Mouse (Mus musculus) G1E (cell line): ENCODE results near the gene Plpp7.

Experiments
- CTCF ChIP-seq: IDR thresholded peaks from 2 replicates; pipeline ENCODE4 v1.5.1; 2012; ENCODE audit warnings: low read depth, low read length, inconsistent platforms, mixed read lengths
- GATA1 ChIP-seq: IDR thresholded peaks from 2 replicates; pipeline ENCODE4 v1.6.1; 2012; ENCODE audit warnings: borderline replicate concordance, low read length, inconsistent platforms, mixed read lengths
- POLR2AphosphoS5 ChIP-seq: IDR thresholded peaks from 2 replicates; pipeline ENCODE4 v1.6.1; 2012; ENCODE audit warnings: low read depth, low read length, inconsistent platforms; ENCODE audit not compliant: insufficient replicate concordance
- TAL1 ChIP-seq: conservative IDR thresholded peaks from 2 replicates; pipeline ENCODE4 v1.6.1; 2012; ENCODE audit warnings: low read depth, low read length, inconsistent platforms, mixed read lengths

DNA sequence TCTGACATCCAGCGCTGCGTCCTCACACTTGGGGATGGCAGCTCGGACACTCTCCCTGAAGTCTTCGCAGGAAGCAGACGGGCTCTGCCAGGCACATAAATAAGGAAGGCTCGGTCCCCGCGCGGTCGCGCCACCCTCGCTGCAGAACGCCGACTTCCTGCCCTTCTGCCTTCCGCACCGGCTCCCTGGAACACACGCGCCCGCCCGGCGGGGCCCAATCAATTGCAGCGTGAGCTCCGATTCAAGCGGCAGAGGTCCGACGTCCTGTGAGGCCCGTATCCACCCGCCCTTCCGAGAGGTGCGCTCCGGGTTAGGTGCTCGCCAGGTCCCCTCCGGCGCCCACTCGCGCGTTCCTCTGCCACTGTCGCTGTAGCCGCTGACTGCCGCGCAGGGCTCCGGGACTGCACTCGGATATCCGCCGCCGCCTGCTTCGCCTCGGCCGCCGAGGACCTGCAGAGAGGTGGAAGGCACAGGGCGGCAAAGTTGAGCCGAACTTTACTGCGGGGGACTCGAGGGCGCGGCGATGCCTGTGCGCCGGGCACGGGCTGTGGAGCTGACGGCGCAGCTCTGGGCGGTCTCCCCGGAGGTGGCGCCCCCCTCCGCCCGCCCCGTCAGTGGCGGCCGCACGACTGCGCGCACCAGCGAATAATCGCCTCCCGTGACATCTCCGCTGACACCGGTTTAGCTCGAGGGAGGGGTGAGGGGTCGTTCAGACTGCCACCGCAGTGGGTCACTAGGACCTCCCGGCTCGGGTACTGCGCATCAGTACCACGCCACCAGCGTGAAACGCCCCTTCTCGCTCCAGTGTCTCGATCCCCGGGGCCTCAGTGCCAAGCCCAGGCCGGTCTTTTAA lies 11.9 kb upstream of the Plpp7 start:
- TF ChIP-seq CTCF (no peak), TAL1 (no peak), POLR2AphosphoS5 (no peak), GATA1 (no peak)
